In genomic region chr1:84153943-84154342, GRCm38 (mm10) we compare ENCODE assay signal across 8 mouse cellular contexts.
DNase-seq lines count a peak whose midpoint lies in the region; ATAC-seq and TF ChIP-seq lines count a peak whose summit lies in the region.

No protein-coding gene starts in this region.

- TF ChIP-seq POLR2A in cortical plate, adult 2 months (IDR thresholded peaks at IDR 0.05; ENCODE audit: extremely low read depth, insufficient read depth, low read length), result no peak

- peak; percentile 22 for DNase-seq in gastrocnemius, adult 18-20 months (ENCODE audit: low spot score)
- no peak for DNase-seq in gastrocnemius, postnatal 25 days
- no peak for DNase-seq in intestine, embryonic 14.5 days (ENCODE audit: low spot score)
- DNase-seq in right cerebral cortex, postnatal 4 days, result no peak

- peaks cover 15% of the 10 kb centered on the region for H3K4me1 ChIP-seq in midbrain, embryonic 12.5 days
- H3K4me1 ChIP-seq in midbrain, embryonic 16.5 days (ENCODE audit: control insufficient read depth, insufficient read depth, low read length), result 0 out of 2 replicates have a peak, but pooled peaks cover 3% of the 10 kb centered on the region
- H3K4me1 ChIP-seq in cortical plate, adult 2 months (ENCODE audit: control insufficient read depth, insufficient read depth, low read length), result no peaks in the 10 kb centered on the region
- H3K4me1 ChIP-seq in intestine, embryonic 14.5 days (replicated peaks; ENCODE audit: control insufficient read depth, insufficient read depth, low read length), result no peaks in the 10 kb centered on the region

- TF ChIP-seq CTCF in cortical plate, adult 2 months (IDR thresholded peaks at IDR 0.05; ENCODE audit: extremely low read depth, insufficient read depth, low read length), result peak; percentile 38; the same call in 1 of the 2 replicates

- WGBS in midbrain, embryonic 12.5 days, result 65% methylated on average over 4 of the region's 4 CpGs
- 61% methylated on average over 4 of the region's 4 CpGs for WGBS in midbrain, embryonic 16.5 days
- 55% methylated on average over 4 of the region's 4 CpGs for WGBS in intestine, embryonic 14.5 days

- no peaks in the 10 kb centered on the region for H3K36me3 ChIP-seq in midbrain, embryonic 12.5 days
- no peaks in the 10 kb centered on the region for H3K36me3 ChIP-seq in midbrain, embryonic 16.5 days (ENCODE audit: control insufficient read depth, insufficient read depth, low read length)
- no peaks in the 10 kb centered on the region for H3K36me3 ChIP-seq in intestine, embryonic 14.5 days (ENCODE audit: control insufficient read depth, insufficient read depth, low read length)

- no peak overlapping the region for H3K9ac ChIP-seq in midbrain, embryonic 12.5 days (replicated peaks)
- H3K9ac ChIP-seq in midbrain, embryonic 16.5 days (ENCODE audit: low read depth, low read length), result no peak overlapping the region
- H3K9ac ChIP-seq in intestine, embryonic 14.5 days (ENCODE audit: low read length), result no peak overlapping the region

- no peaks in the 10 kb centered on the region for H3K9me3 ChIP-seq in midbrain, embryonic 12.5 days
- no peaks in the 10 kb centered on the region for H3K9me3 ChIP-seq in midbrain, embryonic 16.5 days (replicated peaks; ENCODE audit: control insufficient read depth, low read length, poor library complexity, severe bottlenecking)
- H3K9me3 ChIP-seq in intestine, embryonic 14.5 days (ENCODE audit: control insufficient read depth, low read length), result no peaks in the 10 kb centered on the region

- no peak overlapping the region for H3K27ac ChIP-seq in midbrain, embryonic 12.5 days (replicated peaks)
- no peak overlapping the region for H3K27ac ChIP-seq in midbrain, embryonic 16.5 days (ENCODE audit: low read length)
- no peak overlapping the region for H3K27ac ChIP-seq in cortical plate, adult 2 months (ENCODE audit: insufficient read depth, low read length)
- H3K27ac ChIP-seq in intestine, embryonic 14.5 days (ENCODE audit: low read depth), result no peak overlapping the region

- H3K4me3 ChIP-seq in midbrain, embryonic 12.5 days, result no peak overlapping the region
- no peak overlapping the region for H3K4me3 ChIP-seq in midbrain, embryonic 16.5 days (ENCODE audit: low read depth, low read length)
- no peak overlapping the region for H3K4me3 ChIP-seq in cortical plate, adult 2 months (ENCODE audit: insufficient read depth, low read length)
- H3K4me3 ChIP-seq in intestine, embryonic 14.5 days (ENCODE audit: low read depth, low read length), result no peak overlapping the region

- H3K27me3 ChIP-seq in midbrain, embryonic 12.5 days, result no peaks in the 10 kb centered on the region
- H3K27me3 ChIP-seq in midbrain, embryonic 16.5 days (ENCODE audit: control insufficient read depth, insufficient read depth, low read depth, low read length), result no peaks in the 10 kb centered on the region
- no peaks in the 10 kb centered on the region for H3K27me3 ChIP-seq in intestine, embryonic 14.5 days (replicated peaks; ENCODE audit: control insufficient read depth, insufficient read depth, low read length)

- ATAC-seq in midbrain, embryonic 12.5 days (ENCODE audit: low FRiP score, low read depth), result peak; percentile 16; the same call in 1 of the 2 replicates
- ATAC-seq in midbrain, embryonic 16.5 days, result no peak
- 0 out of 2 replicates have a peak, but pooled peaks have one; percentile 19 for ATAC-seq in intestine, embryonic 14.5 days (replicated peaks; ENCODE audit: low FRiP score, low TSS enrichment, low read depth)
- ATAC-seq in inflammation-experienced regulatory T-cells, adult 6 months, result no peak

- H3K4me2 ChIP-seq in midbrain, embryonic 12.5 days (replicated peaks), result no peak overlapping the region
- no peak overlapping the region for H3K4me2 ChIP-seq in midbrain, embryonic 16.5 days (ENCODE audit: low read length)
- no peak overlapping the region for H3K4me2 ChIP-seq in intestine, embryonic 14.5 days (ENCODE audit: low read length)

Comparison
In these comparisons a context has a peak if more than half of its experiments do, and no peak if none do; other contexts are left out.
1. ATAC-seq: peak in midbrain, embryonic 12.5 days (single experiment) and intestine, embryonic 14.5 days (single experiment); none in midbrain, embryonic 16.5 days (single experiment) and inflammation-experienced regulatory T-cells, adult 6 months (single experiment).